Mouse (Mus musculus) C2C12 (cell line): ENCODE results near the gene Atg4c.

Experiments
- CEBPB ChIP-seq: IDR thresholded peaks from one replicate; pipeline ENCODE4 v1.6.1; 2011; ENCODE audit warnings: low read depth, mild to moderate bottlenecking, control low read depth, moderate library complexity
- CTCF ChIP-seq: IDR thresholded peaks from one replicate; pipeline ENCODE4 v1.5.1; 2011; ENCODE audit not compliant: control insufficient read depth, insufficient read depth, insufficient read length

GRCm38 (mm10) chr4:99273979-99274378 is 80.2 kb downstream of the Atg4c start:
- TF ChIP-seq CEBPB (no peak), CTCF (no peak)
